Mouse (Mus musculus): ENCODE results near the gene Nfe2l1. TPM values are rescaled to one million over a fixed set of nuclear protein-coding genes. Genes with fewer than 3 reads are reported as not detected.
A peak's percentile ranks its signal among the peaks of the same experiment; 100 is the strongest.
"Not testable (repeated sequence)": the region's sequence is repeated elsewhere in the genome, so short reads cannot be mapped to it uniquely, and the experiment has no call there.

Gene Nfe2l1
- total RNA-seq, 2 experiments from 2014 or later = 258 to 264 TPM

- intact Hi-C loops (cut with DNase I) = no loop called here
- DNase-seq (ENCODE audit: low spot score in 2 of 2) = no peak
These were observed 20.1 kb upstream of the Nfe2l1 start, which contains the start of gene Copz2 for GRCm38 (mm10) chr11:96849681-96850467. TSS of gene Copz2 (plus strand) at chr11:96849870.

- intact Hi-C loops (cut with DNase I); DNase-seq (ENCODE audit: low spot score in 2 of 2): not testable (repeated sequence)
These were observed 19.4 kb upstream of the Nfe2l1 start for GRCm38 (mm10) chr11:96849145-96849544.

GRCm38 (mm10) chr11:96848694-96849093, 18.9 kb upstream of the Nfe2l1 start:
- intact Hi-C loops (cut with DNase I) = no loop called here
- DNase-seq (ENCODE audit: low spot score in 2 of 2) = no peak

- no peak for DNase-seq (ENCODE audit: low spot score in 2 of 2)
These were observed 17.5 kb upstream of the Nfe2l1 start for GRCm38 (mm10) chr11:96847240-96847639.

GRCm38 (mm10) chr11:96843627-96844026, 13.9 kb upstream of the Nfe2l1 start:
- no peak for DNase-seq (ENCODE audit: low spot score in 2 of 2)
- intact Hi-C loops (cut with DNase I) = no loop called here

More at GRCm38 (mm10) chr11:96847240-96847639, 17.5 kb upstream of the Nfe2l1 start:
- intact Hi-C loops (cut with DNase I) = no loop called here

GRCm38 (mm10) chr11:96840290-96840689, 10.5 kb upstream of the Nfe2l1 start:
- DNase-seq (ENCODE audit: low spot score in 2 of 2) = peak; percentile 63 to 92
- intact Hi-C loops (cut with DNase I) = loop anchor here (1.0 kb wide), 1 partner anchor 16 kb away; no protein-coding TSS in a partner anchor

- intact Hi-C loops (cut with DNase I) = loop anchor here (1.0 kb wide), 1 partner anchor 16 kb away; no protein-coding TSS in a partner anchor
- no peak for DNase-seq (ENCODE audit: low spot score in 2 of 2)
These were observed 10.1 kb upstream of the Nfe2l1 start for GRCm38 (mm10) chr11:96839877-96840276.

- intact Hi-C loops (cut with DNase I) = no loop called here
These were observed 9.7 kb upstream of the Nfe2l1 start for GRCm38 (mm10) chr11:96839428-96839827.

GRCm38 (mm10) chr11:96838341-96838740, 8.6 kb upstream of the Nfe2l1 start:
- no peak for DNase-seq (ENCODE audit: low spot score in 2 of 2)
- intact Hi-C loops (cut with DNase I) = no loop called here

More at GRCm38 (mm10) chr11:96839428-96839827, 9.7 kb upstream of the Nfe2l1 start:
- no peak for DNase-seq (ENCODE audit: low spot score in 2 of 2)

GRCm38 (mm10) chr11:96837298-96837697, 7.5 kb upstream of the Nfe2l1 start:
- intact Hi-C loops (cut with DNase I) = no loop called here
- DNase-seq (ENCODE audit: low spot score in 2 of 2) = no peak

- DNase-seq (ENCODE audit: low spot score in 2 of 2) = no peak
- intact Hi-C loops (cut with DNase I) = no loop called here
These were observed 4.4 kb upstream of the Nfe2l1 start for GRCm38 (mm10) chr11:96834127-96834526.

- no peak for DNase-seq (ENCODE audit: low spot score in 2 of 2)
- intact Hi-C loops (cut with DNase I) = no loop called here
These were observed 3.2 kb upstream of the Nfe2l1 start for GRCm38 (mm10) chr11:96832973-96833372.

GRCm38 (mm10) chr11:96832541-96832940, 2.8 kb upstream of the Nfe2l1 start:
- intact Hi-C loops (cut with DNase I) = no loop called here
- DNase-seq (ENCODE audit: low spot score in 2 of 2) = no peak

GRCm38 (mm10) chr11:96831516-96831915, 1.7 kb upstream of the Nfe2l1 start:
- intact Hi-C loops (cut with DNase I) = no loop called here
- no peak for DNase-seq (ENCODE audit: low spot score in 2 of 2)

- intact Hi-C loops (cut with DNase I) = no loop called here
These were observed 910 bp upstream of the Nfe2l1 start for GRCm38 (mm10) chr11:96830539-96831216.

GRCm38 (mm10) chr11:96829403-96829812, 360 bp downstream of the Nfe2l1 start:
- intact Hi-C loops (cut with DNase I) = no loop called here

More at GRCm38 (mm10) chr11:96830539-96831216, 910 bp upstream of the Nfe2l1 start:
- no peak for DNase-seq (ENCODE audit: low spot score in 2 of 2)

GRCm38 (mm10) chr11:96828881-96829280, 887 bp downstream of the Nfe2l1 start:
- no peak for DNase-seq (ENCODE audit: low spot score in 2 of 2)
- intact Hi-C loops (cut with DNase I) = no loop called here

More at GRCm38 (mm10) chr11:96829403-96829812, 360 bp downstream of the Nfe2l1 start:
- DNase-seq (ENCODE audit: low spot score in 2 of 2) = peak in 1 of 2 experiments; percentile 57

- no peak for DNase-seq (ENCODE audit: low spot score in 2 of 2)
- intact Hi-C loops (cut with DNase I) = no loop called here
These were observed 1.9 kb downstream of the Nfe2l1 start for GRCm38 (mm10) chr11:96827917-96828316.

GRCm38 (mm10) chr11:96827062-96827581, 2.6 kb downstream of the Nfe2l1 start:
- intact Hi-C loops (cut with DNase I) = no loop called here
- DNase-seq (ENCODE audit: low spot score in 2 of 2) = no peak

- intact Hi-C loops (cut with DNase I) = no loop called here
- no peak for DNase-seq (ENCODE audit: low spot score in 2 of 2)
These were observed 3.3 kb downstream of the Nfe2l1 start for GRCm38 (mm10) chr11:96826481-96826880.

Measured in left cerebral cortex, postnatal 25 days (tissue).